Mouse (Mus musculus): ENCODE data around the gene Mier3.
"Not testable (repeated sequence)": the region's sequence is repeated elsewhere in the genome, so short reads cannot be mapped to it uniquely, and the experiment has no call there.

The Mier3 gene

DNA sequence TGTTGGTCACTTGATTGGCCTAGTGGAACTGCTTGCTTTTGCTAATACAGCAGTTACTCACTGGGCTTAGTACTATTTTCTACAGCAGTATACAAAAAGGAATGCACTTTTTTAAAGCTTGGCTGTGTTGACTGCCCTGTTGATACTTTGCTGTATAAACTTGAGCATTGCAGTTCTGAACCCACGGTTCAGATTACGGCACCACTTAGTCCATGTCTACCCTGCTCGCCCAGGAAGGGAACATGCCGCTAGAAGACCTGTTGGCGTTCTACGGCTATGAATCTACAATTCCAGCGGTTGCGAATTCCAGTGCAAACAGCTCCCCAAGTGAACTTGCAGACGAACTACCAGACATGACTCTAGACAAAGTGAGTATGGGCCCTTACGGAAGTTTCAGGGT lies 22.6 kb downstream of the Mier3 start:
- DNase-seq (ENCODE audit: low spot score in 2 of 2), result no peak

DNA sequence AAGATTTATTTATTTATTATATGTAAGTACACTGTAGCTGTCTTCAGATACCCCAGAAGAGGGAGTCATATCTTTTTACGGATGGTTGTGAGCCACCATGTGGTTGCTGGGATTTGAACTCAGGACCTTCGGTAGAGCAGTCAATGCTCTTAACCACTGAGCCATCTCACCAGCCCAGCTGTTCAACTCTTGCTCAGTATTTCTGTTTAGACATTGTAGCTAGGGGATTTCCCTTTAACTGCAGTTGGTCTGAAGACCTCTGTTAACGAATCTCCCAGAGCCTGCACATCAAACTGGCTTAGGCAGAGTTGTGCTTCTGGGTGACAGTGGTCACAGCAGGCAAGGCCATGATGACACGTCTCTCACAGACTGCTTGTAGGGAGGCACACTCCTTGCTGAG lies 23.2 kb downstream of the Mier3 start:
- DNase-seq (ENCODE audit: low spot score in 2 of 2), result not testable (repeated sequence)

DNA sequence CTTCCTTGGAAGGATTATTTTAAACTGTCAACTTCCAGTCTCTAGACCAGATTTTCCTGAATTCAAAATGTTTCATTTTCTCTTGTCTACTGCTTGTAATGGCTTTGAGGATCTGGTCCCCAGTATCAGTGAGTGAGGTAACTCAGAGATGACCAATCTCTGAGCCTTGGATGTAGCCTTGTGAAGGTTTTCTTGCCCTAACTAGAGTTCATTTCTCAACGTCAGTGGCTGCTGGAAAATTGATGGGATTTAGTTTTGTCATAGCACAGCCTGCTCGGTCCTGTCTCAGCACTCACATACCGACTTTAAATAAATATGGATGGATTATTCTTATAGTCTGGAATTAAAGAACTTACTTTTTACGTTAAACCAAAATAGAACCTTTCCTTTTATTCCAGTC lies 29.8 kb downstream of the Mier3 start:
- no peak for DNase-seq (ENCODE audit: low spot score in 2 of 2)

DNA sequence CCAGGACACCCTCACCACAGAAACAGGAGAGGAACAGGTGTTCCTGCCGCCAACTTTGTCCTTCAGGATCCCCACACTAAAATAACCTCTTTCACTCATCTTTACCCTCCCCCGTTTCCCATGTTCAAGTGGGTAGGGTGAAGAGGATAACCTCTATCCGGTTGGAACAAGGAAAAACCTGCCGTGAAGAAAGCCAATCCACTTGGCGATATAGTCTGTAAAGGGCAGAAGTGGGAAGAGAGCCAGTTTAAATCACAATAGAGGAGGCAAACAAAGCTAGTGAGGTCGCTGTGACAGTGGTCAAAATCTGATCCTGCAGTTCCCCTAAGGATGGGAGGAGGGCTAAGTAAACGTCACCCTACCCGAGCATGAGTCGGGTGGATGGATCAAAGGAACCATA lies 38.9 kb downstream of the Mier3 start:
- no peak for DNase-seq (ENCODE audit: low spot score in 2 of 2)

DNA sequence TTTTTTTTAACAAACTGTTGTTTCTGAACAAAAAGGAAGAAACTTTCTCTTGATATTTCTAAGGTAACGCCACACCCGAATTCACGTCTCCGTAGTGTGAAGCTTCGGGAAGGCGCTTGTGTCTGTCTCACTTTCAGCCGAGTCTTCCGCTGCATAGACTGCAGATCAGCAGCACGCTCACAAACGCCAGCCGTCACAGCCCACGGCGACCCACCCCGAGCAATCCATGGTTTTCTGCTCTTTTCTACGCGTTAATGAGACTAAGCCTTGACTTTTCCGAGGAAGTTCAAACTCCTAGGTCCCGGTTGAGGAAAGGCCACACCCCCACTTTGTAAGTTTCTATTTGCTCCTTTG lies 44.0 kb downstream of the Mier3 start:
- no peak for DNase-seq (ENCODE audit: low spot score in 2 of 2)

DNA sequence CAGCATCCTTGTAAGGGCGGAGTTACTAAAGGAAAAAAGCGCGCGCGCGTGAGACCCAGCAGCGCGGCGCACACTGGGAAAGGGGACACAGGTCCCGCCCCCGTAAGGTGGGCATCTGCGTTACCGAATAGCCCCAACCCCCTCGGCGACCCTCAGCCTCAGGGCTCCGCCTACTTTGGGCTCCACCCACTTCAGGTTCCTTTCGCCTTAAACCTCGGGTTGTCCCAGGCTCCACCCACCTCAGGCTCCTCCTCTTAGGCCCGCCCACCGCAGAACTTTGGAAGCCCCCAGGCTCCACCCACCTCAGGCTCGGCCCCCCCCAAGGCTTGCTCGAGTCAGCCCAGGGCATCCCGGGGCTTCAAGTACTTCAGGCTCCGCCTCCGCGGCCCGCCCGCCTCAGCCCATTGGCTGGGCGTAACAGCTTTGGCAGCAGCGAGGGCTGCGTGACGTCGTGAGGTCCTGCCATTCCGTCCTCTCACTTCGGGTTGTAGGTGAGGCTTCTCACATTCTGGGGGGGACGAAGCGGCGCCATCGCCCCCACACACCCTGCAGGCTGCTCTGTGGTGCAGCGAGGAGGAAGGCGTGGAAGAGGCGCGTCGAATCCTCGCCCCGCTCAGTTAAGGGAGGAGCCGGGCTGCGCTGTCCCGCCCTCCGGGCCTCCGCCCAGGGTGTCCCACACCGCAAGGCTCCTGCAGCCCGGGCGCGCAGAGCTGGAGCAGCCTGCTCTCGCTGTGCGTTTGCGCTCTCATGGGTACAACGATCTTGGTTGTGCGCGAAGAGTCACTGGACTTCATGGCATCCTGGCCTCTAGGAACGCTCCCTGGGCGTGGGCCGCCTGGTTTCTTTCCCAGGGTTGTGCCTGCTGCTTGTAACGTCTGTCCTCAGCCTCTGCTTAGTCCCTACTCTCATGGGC lies 44.6 kb downstream of the Mier3 start:
- DNase-seq (ENCODE audit: low spot score in 2 of 2), result peak; percentile 94 to 97

DNA sequence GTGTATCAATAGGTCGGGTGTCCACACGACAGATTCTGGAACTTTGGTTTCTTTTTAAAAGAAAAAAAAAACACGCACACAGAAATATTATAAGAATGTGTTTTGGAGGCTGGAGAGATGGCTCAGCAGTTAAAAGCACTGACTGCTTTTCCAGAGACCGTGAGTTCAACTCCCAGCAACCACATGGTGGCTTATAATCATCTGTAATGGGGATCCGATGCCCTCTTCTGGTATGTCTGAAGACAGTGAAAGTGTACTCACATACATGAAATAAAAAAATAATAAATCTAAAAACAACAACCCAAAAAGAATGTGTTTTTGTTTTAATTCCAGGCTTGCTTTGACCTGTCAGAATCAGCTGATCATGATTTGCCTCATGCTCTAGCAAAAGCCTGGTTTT lies 46.1 kb downstream of the Mier3 start:
- no peak for DNase-seq (ENCODE audit: low spot score in 2 of 2)

DNA sequence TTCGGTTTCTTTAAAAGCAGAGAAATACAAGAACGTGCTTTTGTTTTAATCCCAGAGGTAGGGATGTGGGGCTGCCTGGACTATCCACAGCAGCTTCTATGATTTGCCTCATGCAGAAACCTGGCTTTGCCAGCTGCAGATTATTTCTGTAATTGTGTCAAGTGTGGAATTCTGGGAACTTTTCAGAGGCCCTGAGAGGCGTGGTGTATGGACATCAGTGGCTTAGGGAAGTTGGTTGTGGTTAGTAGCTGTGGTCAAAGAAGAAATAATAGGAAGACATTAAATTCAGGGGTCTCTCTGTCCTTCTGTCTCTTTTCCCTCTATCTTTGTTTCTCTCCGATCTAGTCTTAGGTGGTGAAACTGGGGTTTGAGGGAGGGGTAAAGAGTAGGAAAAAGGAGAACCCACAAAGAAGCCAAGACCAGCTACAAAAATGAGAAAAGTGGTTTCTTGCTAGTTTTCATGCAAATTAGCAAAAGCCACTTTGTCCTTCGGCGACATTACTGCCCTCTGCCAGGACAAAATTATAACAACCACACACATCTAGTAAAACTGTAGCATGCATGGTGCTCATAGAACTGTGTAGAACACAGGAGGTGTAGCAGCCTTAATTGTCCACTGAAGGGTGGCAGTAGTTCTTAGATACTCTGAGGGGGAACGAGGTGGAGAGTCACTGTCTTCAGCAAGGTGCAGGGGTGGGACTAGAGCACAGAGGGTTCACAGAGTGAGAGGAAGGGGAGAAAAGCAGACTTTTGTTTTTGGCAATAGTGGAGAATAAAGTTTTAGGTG lies 60.6 kb downstream of the Mier3 start:
- no peak for DNase-seq (ENCODE audit: low spot score in 2 of 2)

- peak; percentile 27 to 55 for DNase-seq (ENCODE audit: low spot score in 2 of 2)
Measured at GRCm38 (mm10) chr13:111741991-111742615, 61.3 kb downstream of the Mier3 start.

DNA sequence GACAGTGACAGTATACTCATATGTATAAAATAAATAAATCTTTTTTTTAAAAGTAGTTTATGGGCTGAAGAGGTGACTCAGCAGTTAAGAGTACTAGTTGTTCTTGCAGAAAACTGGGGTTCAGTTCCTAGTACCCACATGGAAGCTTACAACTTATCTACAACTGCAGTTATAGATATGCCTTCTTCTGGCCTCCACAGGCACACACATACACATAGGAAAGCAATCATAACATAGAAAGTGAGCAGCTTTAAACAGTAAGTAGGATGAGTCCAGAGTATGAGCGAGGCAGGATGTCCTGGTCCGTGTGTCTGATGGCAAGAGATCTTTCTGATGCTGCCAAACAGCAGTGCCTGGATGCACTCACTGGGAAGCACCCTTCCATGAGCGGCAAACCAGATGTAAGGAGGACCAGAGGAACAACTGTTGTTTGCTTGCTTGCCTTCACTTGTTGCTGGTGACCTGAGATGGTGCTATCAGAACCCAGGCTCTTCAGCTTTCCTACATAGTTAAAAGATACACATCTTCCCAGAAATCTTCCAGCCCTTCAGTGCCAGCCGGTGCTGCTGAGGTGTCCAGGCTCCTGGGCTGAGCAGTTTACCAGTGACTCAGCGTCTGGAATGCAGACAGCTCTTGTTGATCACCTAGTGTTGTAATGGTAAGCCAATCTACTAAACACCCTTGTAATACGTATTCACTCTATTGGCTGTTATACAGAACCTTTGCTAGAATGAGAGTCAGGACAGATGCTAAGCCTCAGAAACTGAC lies 63.6 kb downstream of the Mier3 start:
- DNase-seq (ENCODE audit: low spot score in 2 of 2), result no peak

- no peak for DNase-seq (ENCODE audit: low spot score in 2 of 2)
Measured at GRCm38 (mm10) chr13:111745216-111745615, 64.4 kb downstream of the Mier3 start.

- no peak for DNase-seq (ENCODE audit: low spot score in 2 of 2)
Measured at GRCm38 (mm10) chr13:111746831-111747230, 66.1 kb downstream of the Mier3 start.

DNA sequence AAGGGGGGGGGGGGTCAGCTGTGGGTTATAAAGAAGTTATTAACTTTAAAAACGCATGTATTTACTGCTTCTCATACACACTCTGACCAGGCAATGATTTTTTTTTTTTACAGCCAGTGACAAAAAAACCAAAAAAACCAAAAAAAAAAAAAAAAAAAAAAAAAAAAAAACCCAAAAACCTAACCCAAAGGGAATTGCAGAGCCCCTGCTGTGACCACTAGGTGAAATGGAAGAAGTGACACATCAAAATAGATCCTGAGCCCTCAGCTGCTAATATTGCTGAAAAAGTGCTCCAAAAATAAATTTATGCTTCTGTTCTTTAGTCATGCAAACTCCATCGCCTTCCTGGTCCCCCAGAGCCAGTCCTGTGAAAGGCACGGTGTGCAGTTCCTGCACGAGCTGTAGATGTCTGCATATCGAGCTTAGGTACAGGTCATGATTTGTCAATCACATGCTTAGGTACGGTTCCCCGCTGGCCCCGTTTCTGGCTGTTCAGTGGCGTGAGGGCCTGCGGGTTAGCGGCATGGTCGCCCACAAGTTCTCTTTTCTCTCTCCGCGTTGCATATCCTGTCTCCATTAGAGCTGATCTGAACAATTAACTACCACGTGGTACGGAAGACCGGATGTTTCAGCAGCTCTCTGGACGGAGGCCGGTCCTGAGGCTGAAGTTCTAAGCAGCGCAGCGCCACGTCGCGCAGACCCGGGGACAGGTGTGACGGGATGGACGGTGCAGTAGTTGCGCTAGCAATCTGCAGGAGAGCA lies 67.7 kb downstream of the Mier3 start:
- no peak for DNase-seq (ENCODE audit: low spot score in 2 of 2)

GRCm38 (mm10) chr13:111753321-111753720 lies 72.5 kb downstream of the Mier3 start:
- no peak for DNase-seq (ENCODE audit: low spot score in 2 of 2)

DNA sequence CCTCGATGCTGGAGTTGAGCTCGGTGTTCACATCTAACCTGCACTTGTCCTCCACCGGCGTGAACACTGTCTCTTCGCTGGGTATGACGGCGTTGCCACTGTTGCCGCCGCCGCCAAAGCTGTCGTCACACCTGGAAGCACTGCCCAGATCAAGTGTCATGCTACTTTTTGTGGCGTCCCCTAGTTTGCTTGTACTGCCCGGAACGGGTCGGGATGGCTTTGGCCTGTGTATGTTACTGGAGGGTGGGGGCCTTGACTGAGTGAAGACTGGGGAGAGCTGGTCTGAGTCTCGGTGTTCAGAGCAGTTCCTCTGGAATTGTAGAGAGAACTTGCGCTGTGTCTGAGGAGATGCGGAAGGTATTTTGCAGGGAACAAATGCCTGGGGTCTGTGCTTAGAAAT lies 74.6 kb downstream of the Mier3 start:
- DNase-seq (ENCODE audit: low spot score in 2 of 2), result no peak

DNA sequence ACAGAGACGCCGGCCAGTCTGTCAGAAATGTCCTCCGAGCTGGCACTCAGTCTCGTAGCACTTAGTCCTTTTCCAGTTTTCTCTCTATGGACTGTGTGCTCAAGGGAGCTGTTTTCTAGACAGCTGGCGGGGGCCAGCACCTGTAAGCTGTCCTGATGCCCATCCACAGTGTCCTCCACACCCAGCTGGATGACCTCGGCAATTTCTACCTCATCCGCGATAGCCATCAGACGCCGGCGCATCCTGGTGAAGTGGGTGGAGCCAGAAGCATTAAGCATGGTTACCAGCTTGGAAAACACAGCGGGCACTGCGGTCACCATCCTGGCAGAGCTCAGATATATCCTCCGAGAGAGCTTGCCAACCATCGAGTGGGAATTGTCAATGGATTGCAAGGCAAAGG lies 75.2 kb downstream of the Mier3 start:
- no peak for DNase-seq (ENCODE audit: low spot score in 2 of 2)

DNA sequence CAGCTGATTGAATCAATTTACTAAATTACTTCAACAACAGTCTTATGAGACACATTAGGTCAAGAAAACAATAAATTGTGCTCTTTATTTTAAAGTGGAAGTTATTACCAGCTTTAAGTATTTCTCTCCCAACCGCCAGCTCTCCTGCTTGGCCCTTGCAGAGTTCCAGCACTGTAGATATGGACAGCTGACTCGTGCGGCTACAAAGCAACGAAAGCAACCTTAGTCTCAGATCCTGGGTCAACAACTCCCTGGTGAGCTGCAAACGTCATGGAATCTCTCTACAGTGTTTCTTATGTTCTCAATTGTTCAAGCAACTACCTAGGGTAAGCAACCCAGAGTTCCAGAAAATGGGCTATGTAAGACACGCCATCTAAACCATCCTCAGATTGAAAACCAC lies 76.2 kb downstream of the Mier3 start:
- DNase-seq (ENCODE audit: low spot score in 2 of 2), result no peak

DNA sequence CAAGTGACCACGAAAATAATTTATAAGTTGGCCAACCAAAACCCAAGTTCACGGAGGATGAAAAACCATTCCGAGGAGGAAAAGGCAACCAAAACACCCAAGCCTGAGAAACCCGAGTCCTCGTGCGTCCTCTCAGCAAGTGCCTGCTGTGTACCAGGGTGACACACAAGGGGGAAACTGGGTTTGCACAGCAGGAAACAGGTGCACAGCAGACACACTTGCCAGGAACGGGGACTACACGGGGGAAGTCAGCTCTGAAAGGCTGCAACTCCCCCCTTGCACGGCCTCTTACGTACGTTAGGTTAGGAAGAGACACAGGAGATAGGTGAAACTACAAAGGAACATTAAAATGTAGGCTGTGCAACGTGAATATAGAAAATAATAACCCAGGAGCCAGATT lies 81.7 kb downstream of the Mier3 start:
- DNase-seq (ENCODE audit: low spot score in 2 of 2), result no peak
